Mouse (Mus musculus): Measurements from ENCODE around the gene Gm10309. TPM values are rescaled to one million over a fixed set of nuclear protein-coding genes. Genes with fewer than 3 reads are reported as not detected.

Gene Gm10309
- polyA plus RNA-seq (2017; shearing (Covaris generic)): 0.61 TPM

DNA sequence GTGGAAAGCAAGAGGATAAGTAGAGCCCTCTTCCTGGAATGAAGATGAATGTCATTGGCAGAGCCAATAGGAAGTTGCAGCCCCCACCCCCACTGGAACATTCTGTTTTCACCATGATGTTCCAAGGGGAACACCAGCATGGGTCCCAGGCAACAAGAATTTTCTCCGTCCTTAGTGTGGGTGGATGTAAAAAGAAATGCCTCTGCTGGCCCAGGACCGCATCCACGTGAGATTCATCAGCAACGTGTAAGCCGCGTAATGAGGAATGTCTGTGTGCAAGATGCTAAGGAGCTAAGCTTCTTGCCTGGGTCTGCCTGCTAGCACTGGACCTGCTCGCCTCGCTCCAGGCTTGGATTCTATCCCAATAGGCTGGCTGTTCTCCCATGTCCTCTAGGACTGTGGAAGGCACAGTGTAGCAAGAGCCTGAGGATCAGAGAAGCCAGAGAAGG, at the start of gene Gm10309:
TSS of gene Gm10309 (minus strand) at position 50 of the 449 bp plus-strand sequence.

Other genes starting within 250 kb of the Gm10309 start
- 12.3 TPM for gene Epas1, start 248.5 kb upstream of the Gm10309 start, polyA plus RNA-seq (2017; shearing (Covaris generic))